Mouse (Mus musculus) heart, postnatal 0 days (tissue): ENCODE data around the gene Adcy7.

Source experiments
- CTCF ChIP-seq: IDR thresholded peaks from 2 replicates; pipeline ENCODE4 v1.5.1; 2016; ENCODE audit warnings: antibody characterized with exemption, control low read depth, low read depth
- EP300 ChIP-seq: IDR thresholded peaks from 2 replicates; pipeline ENCODE4 v1.6.1; 2016; ENCODE audit warnings: antibody characterized with exemption, low read depth

GRCm38 (mm10) chr8:88283243-88284115 lies 11.3 kb downstream of the Adcy7 start:
- TF ChIP-seq CTCF: no peak
- TF ChIP-seq EP300: no peak
